Mouse (Mus musculus) testis, adult 2 months (tissue): ENCODE data around the gene Zg16.

Experiments used
- CTCF ChIP-seq: fragments of 200-500 bp; IDR thresholded peaks from 2 replicates; pipeline ENCODE4 v1.5.1; 2012; ENCODE audit warnings: low read depth, mild to moderate bottlenecking, inconsistent platforms, low read length, moderate library complexity; ENCODE audit not compliant: control insufficient read depth, insufficient read depth, insufficient replicate concordance
- POLR2A ChIP-seq: fragments of 200-500 bp; IDR thresholded peaks from 2 replicates; pipeline ENCODE4 v1.6.1; 2012; ENCODE audit warnings: low read depth, mild to moderate bottlenecking, inconsistent platforms, low read length, moderate library complexity; ENCODE audit not compliant: control insufficient read depth

DNA sequence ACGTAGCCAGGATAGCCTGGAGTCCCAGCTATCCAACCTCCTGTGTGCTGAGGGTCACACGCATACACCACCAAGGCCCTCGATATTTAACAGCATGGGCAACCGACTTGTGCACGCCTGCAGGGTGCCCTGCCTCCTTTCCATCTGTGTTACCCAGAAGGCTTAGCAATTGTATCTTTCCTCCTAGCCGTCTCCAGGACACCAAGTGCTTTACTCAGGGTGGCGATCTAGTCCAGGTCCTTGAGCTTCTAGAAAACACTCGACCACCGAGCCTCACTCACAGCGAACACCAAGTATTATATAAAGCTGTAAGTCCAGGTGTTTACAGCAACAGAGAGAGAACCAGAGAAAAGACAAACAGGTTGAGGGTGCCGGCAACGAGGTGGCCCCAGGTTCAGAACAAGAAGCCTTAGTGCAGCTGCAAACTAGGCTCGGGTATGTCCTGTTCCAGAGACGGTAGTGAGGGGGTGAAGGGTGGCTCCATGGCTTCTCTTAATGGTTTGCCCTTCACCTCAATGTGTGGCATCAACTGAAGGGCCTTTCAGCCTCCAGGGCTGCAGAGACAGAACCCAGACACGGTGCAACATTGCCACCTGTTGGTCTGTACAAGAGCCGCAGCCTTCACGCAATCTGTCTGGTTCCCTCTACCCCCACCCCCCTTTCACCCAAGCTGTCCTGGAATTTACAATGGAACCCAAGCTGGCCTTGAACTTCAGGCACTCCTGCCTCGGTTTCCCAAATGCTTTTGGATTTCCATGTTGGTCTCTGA lies 23.3 kb upstream of the Zg16 start:
- peak; percentile 85 for TF ChIP-seq CTCF
- TF ChIP-seq POLR2A = no peak
